Mouse (Mus musculus) embryonic facial prominence, embryonic 15.5 days (tissue): ENCODE measurements around the gene Abhd2. TPM values are rescaled to one million over a fixed set of nuclear protein-coding genes. Genes with fewer than 3 reads are reported as not detected.

Experiments used
- ATAC-seq: fragments of 200-750 bp; cut with Nextera tagmentation; 2 replicates; pipeline ENCODE4 v1.8.0; 2017; ENCODE audit warnings: low read depth, moderate TSS enrichment; ENCODE audit not compliant: insufficient number of reproducible peaks, low FRiP score, low TSS enrichment
- H3K27ac ChIP-seq: fragments of 300-500 bp; sonication (generic); replicated peaks from 2 replicates; pipeline ENCODE4 v1.5.1; 2015; ENCODE audit warnings: mild to moderate bottlenecking, inconsistent platforms
- H3K27me3 ChIP-seq: fragments of 300-500 bp; sonication (generic); 2 replicates; pipeline ENCODE4 v1.6.1; 2015; ENCODE audit warnings: inconsistent platforms
- H3K36me3 ChIP-seq: fragments of 300-500 bp; sonication (generic); 2 replicates; pipeline ENCODE4 v1.6.1; 2015; ENCODE audit warnings: mild to moderate bottlenecking, inconsistent platforms
- H3K4me1 ChIP-seq: fragments of 300-500 bp; sonication (generic); 2 replicates; pipeline ENCODE4 v1.6.1; 2015; ENCODE audit warnings: inconsistent platforms
- H3K4me2 ChIP-seq: fragments of 300-500 bp; sonication (generic); replicated peaks from 2 replicates; pipeline ENCODE4 v1.6.1; 2015; ENCODE audit warnings: mild to moderate bottlenecking, inconsistent platforms
- H3K4me3 ChIP-seq: fragments of 300-500 bp; sonication (generic); replicated peaks from 2 replicates; pipeline ENCODE4 v1.5.1; 2015; ENCODE audit warnings: mild to moderate bottlenecking, inconsistent platforms
- H3K9ac ChIP-seq: fragments of 300-500 bp; sonication (generic); 2 replicates; pipeline ENCODE4 v1.6.1; 2015; ENCODE audit warnings: inconsistent platforms
- H3K9me3 ChIP-seq: fragments of 300-500 bp; sonication (generic); replicated peaks from 2 replicates; pipeline ENCODE4 v1.6.1; 2016; ENCODE audit warnings: inconsistent platforms
- WGBS: fragments of 180-500 bp; shearing (Covaris S2); methylation state at CpG from one replicate; pipeline ENCODE4 v1.1.7; 2015; 5-methylcytosine and 5-hydroxymethylcytosine counted together
- polyA plus RNA-seq: library from polyadenylated mRNA; unstranded; fragments of >200 nt; fragmentation: Nextera tagmentation; extraction: Ambion mirVana; gene quantifications from 2 replicates; pipeline ENCODE4 v1.2.1, GENCODE M21; 2015

Abhd2 gene
- 12.8 and 13.6 TPM in 2 replicates for polyA plus RNA-seq

DNA sequence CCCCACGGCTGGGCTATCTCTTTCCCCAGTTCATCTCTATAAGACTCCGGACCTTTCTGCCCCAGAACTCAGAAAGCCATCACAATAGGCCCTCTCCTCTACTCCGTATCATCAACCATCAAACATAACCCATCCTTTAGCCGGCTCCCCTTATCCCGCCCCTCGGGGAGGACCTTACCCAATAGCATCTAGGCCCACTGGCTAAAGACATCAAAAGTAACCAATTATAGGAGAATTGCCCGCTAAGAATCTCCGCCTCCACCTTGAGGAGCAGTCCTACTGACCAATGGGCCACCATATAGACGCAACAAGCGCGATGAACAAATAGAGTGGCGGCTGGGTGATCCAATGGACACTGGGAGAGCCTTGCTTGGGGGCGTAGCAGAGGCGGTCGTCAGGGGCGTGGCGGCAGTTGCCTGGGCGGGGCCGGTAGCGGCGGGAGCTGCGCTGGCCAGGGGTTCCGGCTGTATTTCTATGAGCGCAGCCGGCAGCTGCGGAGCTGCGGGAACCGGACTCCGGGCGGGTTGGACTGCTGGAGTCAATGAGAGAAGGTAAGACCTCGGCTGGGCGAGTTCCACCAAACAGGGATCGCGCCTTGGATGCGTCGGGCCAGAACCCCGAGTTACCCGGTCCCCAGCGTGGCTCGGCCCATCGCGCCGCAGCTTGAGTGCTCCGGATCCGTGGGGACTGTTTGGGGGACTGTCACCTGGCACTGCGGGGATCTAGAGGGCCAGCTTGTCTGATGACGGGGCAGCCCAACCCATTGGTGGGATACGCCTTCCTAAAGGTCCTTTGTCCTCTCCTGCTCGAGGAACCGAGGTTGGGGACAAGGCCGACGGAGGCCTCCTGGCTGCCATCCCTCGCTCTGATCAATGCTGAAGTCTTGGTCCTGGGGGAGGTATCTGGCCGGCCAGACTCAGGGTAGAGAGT lies at the start of gene Abhd2:
Gene Abhd2 (plus strand): TSS at position 411 of the 930 bp plus-strand sequence.
- peak; percentile 100 for ATAC-seq
- peak within 1 kb of the TSS; percentile 78; the same call in 1 of the 2 replicates for H3K27ac ChIP-seq
- H3K36me3 ChIP-seq, result no peaks in the 10 kb centered on the region
- peak within 1 kb of the TSS; percentile 67 for H3K9ac ChIP-seq
- H3K9me3 ChIP-seq, result no peaks in the 10 kb centered on the region
- H3K4me2 ChIP-seq, result peak within 1 kb of the TSS; percentile 69
- peak within 1 kb of the TSS; percentile 80 for H3K4me3 ChIP-seq
- WGBS, result under 1% methylated on average over 54 of the region's 54 CpGs
- peaks cover 36% of the 10 kb centered on the region for H3K4me1 ChIP-seq
- no peaks in the 10 kb centered on the region for H3K27me3 ChIP-seq

DNA sequence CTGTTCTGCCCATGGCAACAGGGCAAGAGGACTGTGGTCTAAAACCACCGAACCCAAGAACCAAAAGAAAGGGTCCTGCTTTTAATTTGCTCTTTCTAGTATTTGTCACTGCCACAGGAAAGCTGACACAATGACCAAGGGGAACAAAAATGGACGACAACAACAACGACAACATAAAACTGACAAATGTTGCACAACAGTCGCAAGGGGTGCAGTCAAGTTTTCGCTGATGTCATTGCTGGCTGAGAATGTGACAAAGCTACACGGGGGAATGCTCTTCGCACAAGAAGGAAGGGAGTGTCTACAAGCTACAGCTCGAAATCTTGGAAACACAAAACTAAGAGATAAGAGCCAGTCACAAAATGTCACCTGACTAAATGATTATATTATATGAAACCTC lies 47.5 kb upstream of the Abhd2 start:
- ATAC-seq, result no peak

DNA sequence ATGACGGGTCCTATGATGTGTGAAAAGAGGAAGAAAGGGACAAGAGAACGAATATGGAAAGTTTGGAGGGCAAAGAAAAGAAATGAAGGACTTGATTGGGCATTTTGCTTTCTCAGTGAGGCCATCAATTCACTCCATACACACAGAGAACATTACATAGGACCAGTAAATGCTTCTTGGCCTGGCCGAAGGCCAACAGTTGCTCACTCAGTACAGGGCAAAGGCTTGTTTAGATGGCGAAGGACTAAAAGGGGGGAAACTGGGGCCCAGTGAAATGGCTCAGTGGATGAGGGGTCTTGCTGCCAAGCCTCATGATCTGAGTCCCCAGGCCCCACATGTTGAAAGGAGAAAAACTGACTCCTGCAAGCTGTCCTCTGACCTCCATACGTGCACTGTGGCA lies 46.8 kb upstream of the Abhd2 start:
- Histone ChIP-seq H3K9ac (no peak overlapping the region), H3K4me3 (no peak overlapping the region), H3K27ac (no peak overlapping the region), H3K4me2 (no peak overlapping the region), H3K4me1 (no peaks in the 10 kb centered on the region), H3K36me3 (no peaks in the 10 kb centered on the region), H3K27me3 (no peaks in the 10 kb centered on the region), H3K9me3 (no peaks in the 10 kb centered on the region)
- ATAC-seq, result no peak
- WGBS, result 86% methylated on average over 5 of the region's 5 CpGs

More for the DNA sequence above, 47.5 kb upstream of the Abhd2 start:
- Histone ChIP-seq H3K4me1 (no peaks in the 10 kb centered on the region), H3K9ac (no peak overlapping the region), H3K36me3 (no peaks in the 10 kb centered on the region), H3K4me3 (no peak overlapping the region), H3K27me3 (no peaks in the 10 kb centered on the region), H3K9me3 (no peaks in the 10 kb centered on the region), H3K27ac (no peak overlapping the region), H3K4me2 (no peak overlapping the region)
- WGBS, result 80% methylated on average over 8 of the region's 8 CpGs

- Histone ChIP-seq H3K27ac (no peak overlapping the region), H3K27me3 (no peaks in the 10 kb centered on the region), H3K36me3 (no peaks in the 10 kb centered on the region), H3K4me3 (no peak overlapping the region), H3K9me3 (no peaks in the 10 kb centered on the region), H3K9ac (no peak overlapping the region), H3K4me1 (no peaks in the 10 kb centered on the region), H3K4me2 (no peak overlapping the region)
- ATAC-seq, result no peak
- 85% methylated on average over 6 of the region's 10 CpGs for WGBS
Observed at GRCm38 (mm10) chr7:79226834-79227486, 46.0 kb upstream of the Abhd2 start.

GRCm38 (mm10) chr7:79228471-79228870 lies 44.5 kb upstream of the Abhd2 start:
- 29% methylated on average over 9 of the region's 9 CpGs for WGBS
- Histone ChIP-seq H3K9ac (no peak overlapping the region), H3K36me3 (no peaks in the 10 kb centered on the region), H3K9me3 (no peaks in the 10 kb centered on the region), H3K27ac (no peak overlapping the region), H3K4me2 (no peak overlapping the region), H3K4me3 (no peak overlapping the region), H3K27me3 (no peaks in the 10 kb centered on the region), H3K4me1 (no peaks in the 10 kb centered on the region)
- no peak for ATAC-seq

- Histone ChIP-seq H3K9me3 (no peaks in the 10 kb centered on the region), H3K9ac (no peak overlapping the region), H3K27me3 (no peaks in the 10 kb centered on the region), H3K27ac (no peak overlapping the region), H3K4me1 (no peaks in the 10 kb centered on the region), H3K4me3 (no peak overlapping the region), H3K36me3 (no peaks in the 10 kb centered on the region), H3K4me2 (no peak overlapping the region)
- WGBS, result 73% methylated on average over 2 of the region's 2 CpGs
- ATAC-seq, result no peak
Observed at GRCm38 (mm10) chr7:79231577-79231976, 41.4 kb upstream of the Abhd2 start.

DNA sequence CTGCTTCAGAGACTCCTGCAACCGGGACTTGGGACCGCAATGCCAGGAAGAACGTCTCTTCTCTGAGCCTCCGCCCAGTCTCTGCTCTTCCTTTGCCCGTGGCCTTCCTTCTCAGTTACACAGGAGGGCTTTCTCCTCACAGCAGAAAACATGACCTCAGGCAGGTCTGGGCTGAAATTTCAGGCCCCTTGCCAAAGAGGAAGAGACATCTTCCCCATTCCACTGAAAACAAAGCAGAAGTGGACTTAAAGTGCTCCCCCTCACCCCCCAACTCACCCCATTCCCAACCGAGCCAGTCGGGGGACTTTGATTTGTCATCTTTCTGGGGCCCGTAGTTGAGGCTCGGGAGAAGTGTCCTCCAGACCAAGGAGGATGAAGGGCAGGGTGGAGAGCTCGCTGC lies 41.0 kb upstream of the Abhd2 start:
- Histone ChIP-seq H3K9ac (no peak overlapping the region), H3K27me3 (no peaks in the 10 kb centered on the region), H3K4me3 (no peak overlapping the region), H3K36me3 (no peaks in the 10 kb centered on the region), H3K4me2 (no peak overlapping the region), H3K9me3 (no peaks in the 10 kb centered on the region), H3K4me1 (no peaks in the 10 kb centered on the region), H3K27ac (no peak overlapping the region)
- WGBS, result 72% methylated on average over 10 of the region's 10 CpGs
- no peak for ATAC-seq

GRCm38 (mm10) chr7:79238741-79239140 lies 34.3 kb upstream of the Abhd2 start:
- Histone ChIP-seq H3K9ac (no peak overlapping the region), H3K4me2 (no peak overlapping the region), H3K4me1 (no peaks in the 10 kb centered on the region), H3K9me3 (no peaks in the 10 kb centered on the region), H3K27ac (no peak overlapping the region), H3K36me3 (no peaks in the 10 kb centered on the region), H3K4me3 (no peak overlapping the region), H3K27me3 (no peaks in the 10 kb centered on the region)
- WGBS, result 76% methylated on average over 5 of the region's 5 CpGs
- ATAC-seq, result no peak

GRCm38 (mm10) chr7:79241931-79242625 lies 30.9 kb upstream of the Abhd2 start:
- no peak overlapping the region for H3K4me2 ChIP-seq
- H3K4me1 ChIP-seq, result no peaks in the 10 kb centered on the region
- H3K27me3 ChIP-seq, result no peaks in the 10 kb centered on the region
- no peak for ATAC-seq
- no peaks in the 10 kb centered on the region for H3K36me3 ChIP-seq
- H3K27ac ChIP-seq, result no peak overlapping the region
- H3K4me3 ChIP-seq, result no peak overlapping the region
- no peaks in the 10 kb centered on the region for H3K9me3 ChIP-seq
- no peak overlapping the region for H3K9ac ChIP-seq
- 63% methylated on average over 10 of the region's 10 CpGs for WGBS

DNA sequence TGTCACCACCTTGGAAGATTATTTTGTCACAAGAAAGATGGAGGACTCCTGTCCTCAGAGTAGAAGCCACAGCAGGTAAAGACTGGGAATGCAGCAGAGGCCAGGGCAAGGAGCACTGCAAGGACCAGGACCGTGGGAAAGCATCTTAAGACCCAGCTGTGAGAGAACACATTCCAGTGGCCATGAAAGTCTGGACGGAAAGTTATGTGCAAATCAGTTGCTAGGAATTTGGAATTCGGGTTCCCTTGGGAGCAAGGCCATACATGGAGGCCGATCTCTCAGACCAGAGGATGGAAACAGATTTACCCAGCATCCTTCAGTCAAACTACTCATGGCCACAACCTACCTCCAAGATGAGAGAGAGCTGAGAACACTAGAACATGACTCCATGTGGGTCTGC lies 29.8 kb upstream of the Abhd2 start:
- no peaks in the 10 kb centered on the region for H3K9me3 ChIP-seq
- H3K27me3 ChIP-seq, result no peaks in the 10 kb centered on the region
- no peak overlapping the region for H3K27ac ChIP-seq
- no peak for ATAC-seq
- WGBS, result 59% methylated on average over 4 of the region's 4 CpGs
- no peak overlapping the region for H3K4me3 ChIP-seq
- peaks cover 5% of the 10 kb centered on the region; the same call in 1 of the 2 replicates for H3K4me1 ChIP-seq
- H3K4me2 ChIP-seq, result no peak overlapping the region
- no peaks in the 10 kb centered on the region for H3K36me3 ChIP-seq
- no peak overlapping the region for H3K9ac ChIP-seq

DNA sequence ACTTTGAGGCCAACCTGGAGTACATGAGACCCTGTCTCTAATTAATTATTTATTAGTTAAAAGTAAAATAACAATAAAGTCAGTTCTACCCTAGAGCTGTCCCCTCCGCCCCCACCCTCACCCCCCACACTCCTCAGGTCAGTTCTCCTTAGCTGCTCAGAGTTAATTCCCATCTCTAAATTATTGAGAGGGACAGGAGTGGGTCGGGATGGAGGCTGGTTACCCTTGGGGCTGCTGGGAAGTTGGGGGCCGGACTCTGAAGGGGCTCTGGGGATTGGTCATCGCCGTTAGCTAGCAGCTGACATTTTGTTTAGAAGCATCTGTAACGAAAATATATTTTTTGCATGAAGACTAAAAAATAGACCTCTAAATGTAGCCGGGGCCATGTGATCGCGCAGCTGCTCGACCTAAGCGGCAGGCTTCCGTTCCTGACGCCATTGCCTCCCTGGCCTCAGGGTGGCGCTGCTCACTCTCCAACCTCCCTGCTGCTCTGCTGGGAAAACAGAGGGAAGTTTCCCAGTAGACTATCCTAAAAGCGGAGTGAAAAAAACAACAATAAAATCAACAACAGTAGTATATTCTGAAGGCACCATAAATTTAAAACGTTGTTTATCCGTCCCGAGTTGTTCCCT lies 26.8 kb upstream of the Abhd2 start:
- no peak; the same call in 1 of the 2 replicates for ATAC-seq
- H3K9me3 ChIP-seq, result no peaks in the 10 kb centered on the region
- no peak overlapping the region for H3K9ac ChIP-seq
- H3K4me3 ChIP-seq, result peak overlapping the region; percentile 24
- peaks cover 5% of the 10 kb centered on the region; the same call in 1 of the 2 replicates for H3K4me1 ChIP-seq
- no peak overlapping the region for H3K27ac ChIP-seq
- peak overlapping the region; percentile 43 for H3K4me2 ChIP-seq
- H3K36me3 ChIP-seq, result no peaks in the 10 kb centered on the region
- 10% methylated on average over 18 of the region's 18 CpGs for WGBS
- H3K27me3 ChIP-seq, result no peaks in the 10 kb centered on the region
